Mouse (Mus musculus): ENCODE results near the gene Cphx2. TPM values are rescaled to one million over a fixed set of nuclear protein-coding genes. Genes with fewer than 3 reads are reported as not detected.
"Not testable (repeated sequence)": the region's sequence is repeated elsewhere in the genome, so short reads cannot be mapped to it uniquely, and the experiment has no call there.

Cphx2 gene
- polyA plus RNA-seq (2017; shearing (Covaris generic)), result not detected

DNA sequence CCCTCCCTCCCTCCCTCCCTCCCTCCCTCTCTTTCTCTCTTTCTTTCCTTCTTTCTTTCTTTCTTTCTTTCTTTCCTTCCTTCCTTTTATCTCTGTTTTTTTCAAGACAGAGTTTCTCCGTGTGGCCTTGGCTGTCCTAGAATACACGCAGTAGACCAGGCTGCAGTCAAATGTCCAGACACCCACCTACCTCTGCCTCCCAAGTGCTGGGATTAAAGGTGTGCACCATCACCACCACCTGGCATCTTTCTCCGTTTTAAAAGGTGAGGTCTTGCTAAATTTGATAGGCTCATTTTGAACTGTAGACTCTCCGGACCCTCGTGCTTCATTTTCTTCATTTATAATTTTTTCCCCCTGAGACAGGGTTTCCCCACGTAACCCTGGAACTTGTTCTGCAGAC lies at the start of gene Cphx2:
Cphx2 (plus strand) TSS at position 301 of the 400 bp plus-strand sequence.
- not testable (repeated sequence) for ATAC-seq

DNA sequence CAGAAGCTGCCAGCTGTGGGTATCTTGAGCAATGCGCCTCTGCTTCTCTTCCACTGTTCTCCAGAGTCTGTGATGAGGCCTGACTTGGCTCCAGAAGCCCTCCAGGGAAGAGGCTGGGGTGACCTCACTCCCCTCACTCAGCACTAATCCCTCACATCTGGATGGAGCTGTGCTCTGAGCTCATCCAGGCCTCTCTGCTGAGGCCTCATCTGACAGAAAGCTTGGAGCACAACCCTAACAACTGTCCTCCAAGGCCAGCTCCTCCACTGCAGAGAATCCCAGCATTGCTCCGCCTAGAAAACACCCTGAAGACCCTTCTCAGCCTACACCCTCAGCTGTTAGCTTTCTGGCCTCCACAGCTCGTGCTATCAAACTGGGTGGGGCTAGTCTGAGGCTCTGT lies 47.0 kb upstream of the Cphx2 start:
- not testable (repeated sequence) for ATAC-seq

DNA sequence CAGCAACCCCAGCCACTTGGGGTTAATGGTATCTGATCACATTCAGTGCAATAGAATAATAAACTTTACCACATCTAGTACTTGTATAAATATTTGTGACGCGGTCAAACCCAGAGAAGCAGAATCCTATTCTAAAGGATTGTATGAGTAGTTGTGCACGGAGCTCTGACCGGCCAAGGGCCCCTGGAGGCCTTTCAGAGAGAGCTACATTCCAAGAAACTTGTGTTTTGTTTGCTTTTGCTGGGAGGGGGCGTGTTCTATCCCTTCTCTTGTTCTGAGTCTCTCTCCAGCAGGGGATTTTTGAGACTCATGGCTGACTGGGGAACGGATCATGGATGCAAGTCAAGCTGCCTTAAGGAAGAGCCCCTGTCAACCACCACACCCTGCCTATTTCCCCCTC lies 45.9 kb upstream of the Cphx2 start:
- ATAC-seq, result not testable (repeated sequence)

DNA sequence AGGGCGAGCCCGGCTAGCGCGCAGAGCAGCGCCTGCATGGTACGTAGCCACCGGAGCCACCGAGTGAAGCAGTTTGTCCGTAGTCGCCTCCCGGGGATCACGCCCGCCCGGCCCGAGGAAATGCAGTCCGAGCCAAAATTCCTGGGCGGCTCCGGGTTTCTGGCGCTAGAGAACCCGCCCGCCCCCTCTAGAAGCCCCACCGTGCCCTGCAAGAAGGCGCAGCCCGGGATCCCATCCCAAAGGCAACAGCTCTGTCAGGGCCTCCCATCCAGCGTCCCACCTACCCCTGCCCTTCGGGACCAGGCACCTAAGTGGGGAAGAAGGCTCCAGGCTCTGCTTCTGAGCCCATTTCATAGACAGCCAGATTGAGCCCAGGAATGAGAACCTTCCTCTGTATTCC lies 38.7 kb upstream of the Cphx2 start, which contains the start of gene Gm9780:
Gm9780 (minus strand) TSS at position 101 of the 400 bp plus-strand sequence.
- ATAC-seq, result not testable (repeated sequence)

DNA sequence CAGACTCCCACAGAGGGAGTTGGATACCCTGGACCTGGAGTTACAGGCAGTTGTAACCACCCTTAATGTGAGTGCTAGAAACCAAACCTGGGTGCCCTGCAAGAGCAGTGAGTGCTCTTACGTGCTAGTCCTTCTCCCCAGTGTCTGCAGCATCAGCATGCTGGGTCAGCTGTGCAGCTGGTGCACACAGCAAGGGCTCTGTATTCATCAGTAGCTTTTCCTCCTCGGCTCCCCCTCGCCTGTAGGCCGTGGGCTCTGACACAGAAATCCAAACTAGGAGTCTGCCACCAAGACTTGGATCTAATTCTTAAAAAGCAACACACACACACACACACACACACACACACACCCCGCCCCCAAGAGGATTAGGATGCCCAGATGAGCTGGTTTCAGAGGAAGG lies 36.3 kb upstream of the Cphx2 start:
- ATAC-seq, result not testable (repeated sequence)

DNA sequence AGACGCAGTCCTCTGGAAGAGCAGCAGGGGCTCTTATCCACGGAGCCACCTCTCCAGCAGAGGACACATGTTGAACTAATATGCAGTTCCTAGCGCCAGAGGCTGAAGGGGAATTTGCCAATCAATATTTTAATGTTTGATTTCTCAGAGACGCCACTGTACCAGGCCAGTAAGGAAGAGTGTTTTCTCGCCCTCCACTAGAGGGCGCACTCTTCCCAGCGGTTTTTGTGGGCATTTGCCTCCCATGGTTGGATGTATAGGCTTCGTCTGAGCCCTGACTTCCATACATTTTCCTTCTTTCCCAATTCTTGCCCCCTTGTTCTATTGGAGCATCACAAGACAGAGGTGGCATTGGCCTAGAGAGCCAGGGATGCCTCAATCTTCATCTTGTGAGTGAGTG lies 34.3 kb upstream of the Cphx2 start:
- not testable (repeated sequence) for ATAC-seq

DNA sequence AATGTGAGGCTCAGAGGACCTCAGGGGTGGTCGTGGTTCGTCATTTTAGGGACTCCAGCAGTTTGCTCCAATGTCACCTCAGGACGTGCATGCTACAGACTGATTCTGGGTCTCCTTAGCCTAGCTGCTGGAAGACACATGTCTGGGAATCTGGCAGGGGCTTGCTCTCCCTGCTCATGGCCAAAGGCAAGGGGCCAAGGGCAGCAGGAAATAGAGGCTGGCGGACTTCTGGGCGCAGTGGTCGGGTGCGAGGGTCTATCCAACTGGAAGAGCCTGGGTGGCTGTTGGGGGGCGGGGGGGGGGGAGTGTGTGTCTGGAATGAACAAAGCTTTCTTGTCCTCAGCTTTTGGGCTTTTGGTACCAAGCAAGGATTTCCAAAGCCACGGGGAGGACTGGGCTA lies 32.5 kb upstream of the Cphx2 start:
- ATAC-seq, result not testable (repeated sequence)

DNA sequence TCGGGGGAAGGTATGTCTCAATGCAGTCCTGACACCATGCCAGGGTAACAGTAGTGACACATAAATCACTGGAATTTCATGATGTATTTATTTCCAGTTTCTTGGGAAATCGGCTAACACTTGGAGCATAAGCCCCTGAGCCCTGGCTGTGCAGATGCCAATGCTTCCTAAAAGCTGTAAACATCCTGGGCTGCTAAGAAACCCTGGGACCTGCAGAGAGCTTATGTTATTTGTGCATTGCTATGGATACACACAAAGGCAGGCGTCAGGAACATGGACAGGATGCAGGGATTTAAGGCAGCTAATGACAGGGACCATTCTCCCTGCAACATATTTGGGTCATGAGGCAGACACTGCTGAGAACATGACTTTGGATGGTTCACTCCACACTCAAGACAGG lies 23.1 kb upstream of the Cphx2 start:
- ATAC-seq, result not testable (repeated sequence)

DNA sequence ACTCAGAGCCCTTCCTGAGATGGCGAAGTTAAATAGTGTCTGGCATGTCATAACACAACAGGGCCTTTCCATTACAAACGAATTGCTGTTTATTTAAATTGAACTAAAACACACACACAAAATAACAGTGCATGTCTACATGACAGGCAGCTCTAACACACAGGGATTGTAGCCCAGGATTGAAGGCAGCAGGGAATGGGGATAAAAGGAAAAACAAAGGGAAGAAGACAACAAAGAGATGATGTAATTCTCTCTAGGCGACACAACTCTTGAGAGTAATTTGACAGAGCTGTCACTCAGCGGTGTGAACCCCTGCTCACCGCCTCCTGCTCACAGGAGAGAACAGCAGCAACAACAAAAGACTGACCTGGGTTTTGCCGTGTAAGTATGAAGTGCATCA lies 22.0 kb upstream of the Cphx2 start:
- ATAC-seq, result not testable (repeated sequence)

DNA sequence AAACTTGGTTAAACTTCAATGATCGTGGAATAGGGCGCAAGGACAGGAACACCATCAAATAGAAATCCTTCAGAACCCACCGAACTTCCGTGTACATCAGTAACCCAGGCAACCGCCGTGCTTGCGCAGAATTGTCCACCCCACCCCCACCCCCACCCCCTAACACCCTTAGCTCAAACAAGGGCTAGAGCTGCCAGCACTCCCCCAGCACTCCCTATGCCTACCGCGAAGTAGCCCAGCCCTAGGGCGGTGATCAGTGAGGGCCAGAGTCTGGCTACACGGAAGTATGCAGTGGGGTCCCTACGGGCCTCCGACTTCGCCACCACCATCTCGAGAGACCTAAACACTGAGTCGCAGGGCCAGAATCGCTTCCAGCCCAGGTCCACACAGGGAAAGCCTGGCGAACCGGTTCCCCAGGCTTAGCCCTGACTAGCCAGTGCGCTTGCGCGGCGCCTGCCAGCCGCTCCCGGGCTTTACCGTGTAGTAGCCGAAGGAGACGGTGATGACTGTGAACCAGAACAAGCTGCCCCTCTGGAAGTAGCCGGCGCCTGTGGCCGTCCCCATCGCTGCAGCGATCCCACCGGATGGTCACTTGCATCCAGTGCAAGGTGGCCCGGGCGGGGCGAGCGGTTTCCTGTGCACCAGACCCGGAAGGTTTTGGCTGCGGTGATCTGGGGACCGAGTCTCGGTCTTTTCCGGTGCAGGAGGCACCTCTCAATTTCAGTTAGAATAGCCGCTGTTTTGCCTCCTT lies 14.6 kb upstream of the Cphx2 start:
- peak; percentile 51 for ATAC-seq

DNA sequence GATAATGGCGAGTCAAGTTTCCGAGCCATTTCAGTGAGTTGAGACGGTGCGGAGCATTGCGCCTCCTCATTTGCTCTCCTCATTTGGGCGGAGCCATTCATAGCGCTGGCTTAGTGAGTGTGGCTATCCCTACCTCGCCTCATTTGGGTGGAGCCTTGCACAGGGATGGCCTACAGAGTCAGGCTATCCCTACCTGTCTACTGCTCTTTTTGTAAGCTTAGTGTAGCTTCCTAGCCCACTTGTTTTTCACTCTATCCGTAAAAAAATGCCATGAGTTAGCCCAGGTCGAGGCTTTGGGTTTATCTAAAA lies 14.0 kb upstream of the Cphx2 start, which contains the start of gene Tmem254c:
Tmem254c (minus strand) TSS at position 31 of the 309 bp plus-strand sequence.
- ATAC-seq, result peak; percentile 81

DNA sequence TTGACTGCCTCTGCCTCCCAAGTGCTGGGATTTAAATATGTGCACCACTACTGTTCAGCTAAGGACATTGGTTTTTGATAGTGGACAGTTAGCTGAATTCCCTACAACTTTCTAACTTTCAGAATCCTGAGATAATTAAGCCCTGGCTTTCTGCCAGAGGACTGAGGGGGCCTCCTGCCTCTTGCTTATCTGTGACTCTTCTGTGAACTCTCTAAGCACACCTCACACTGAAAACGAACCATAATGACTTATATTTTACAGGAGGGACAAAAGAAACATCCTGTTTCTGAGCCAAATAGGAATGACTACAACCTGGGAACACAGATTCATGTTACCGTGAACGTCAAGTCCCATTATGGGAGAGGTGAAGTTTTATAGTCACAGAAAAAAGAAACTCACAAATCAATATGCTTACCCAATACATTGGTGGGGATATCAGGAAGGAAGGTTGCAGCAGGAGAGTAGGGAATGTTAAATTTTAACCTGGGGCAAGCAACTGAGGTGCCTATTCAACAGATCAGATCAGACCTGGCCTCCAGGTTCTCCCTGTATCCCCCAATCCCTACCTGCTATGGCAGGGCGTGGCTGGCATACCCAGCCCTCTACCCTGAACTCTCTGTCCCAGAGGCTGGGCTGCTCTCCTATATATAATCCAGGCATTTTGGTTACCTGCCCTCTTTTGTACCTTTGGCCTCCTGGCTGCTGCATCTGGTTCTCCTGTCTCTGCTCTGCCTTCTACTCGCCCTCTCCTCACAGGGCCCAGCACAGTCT lies 4.5 kb upstream of the Cphx2 start:
- ATAC-seq, result not testable (repeated sequence)

DNA sequence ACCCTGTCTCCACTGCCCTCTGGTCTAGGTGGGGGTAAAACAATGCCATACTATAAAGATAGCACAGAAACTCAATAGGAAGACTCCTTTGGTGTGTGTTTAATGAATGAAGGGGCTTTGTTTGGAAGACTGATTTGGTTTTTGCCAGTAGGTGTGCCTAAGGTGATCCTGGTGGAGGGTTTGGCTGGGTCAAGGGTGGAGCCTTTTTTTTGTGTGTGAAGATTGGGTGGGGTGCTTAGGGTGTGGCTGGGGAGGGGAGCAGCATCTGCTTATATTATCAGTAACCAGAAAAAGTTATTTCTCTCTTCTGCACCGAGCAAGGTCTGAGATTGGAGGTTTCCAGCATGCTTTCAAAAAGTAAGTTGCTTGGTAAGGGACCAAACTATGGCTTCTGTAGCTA lies 681 bp downstream of the Cphx2 start, which contains the start of gene Cphx3:
Cphx3 (plus strand) TSS at position 301 of the 400 bp plus-strand sequence.
- ATAC-seq, result not testable (repeated sequence)

DNA sequence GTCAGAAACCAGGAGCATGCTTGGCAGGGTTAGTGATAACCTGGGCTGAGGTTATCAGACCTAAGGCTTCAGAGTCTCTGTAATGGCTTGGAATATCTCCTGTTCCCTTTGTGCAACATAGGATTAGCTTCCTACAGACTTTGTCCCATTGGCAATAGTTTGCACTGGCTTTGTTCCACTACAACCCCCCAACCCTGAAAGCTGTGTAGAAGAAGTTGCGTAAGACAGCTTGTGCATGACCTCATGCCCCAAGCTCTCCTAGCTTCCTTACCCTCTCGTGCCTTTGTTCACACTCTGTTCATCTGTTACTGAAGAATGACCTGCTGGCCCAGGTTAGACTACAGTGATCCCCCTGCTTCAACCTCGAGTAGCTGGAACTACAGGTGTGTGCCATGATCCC lies 16.3 kb downstream of the Cphx2 start:
- not testable (repeated sequence) for ATAC-seq

DNA sequence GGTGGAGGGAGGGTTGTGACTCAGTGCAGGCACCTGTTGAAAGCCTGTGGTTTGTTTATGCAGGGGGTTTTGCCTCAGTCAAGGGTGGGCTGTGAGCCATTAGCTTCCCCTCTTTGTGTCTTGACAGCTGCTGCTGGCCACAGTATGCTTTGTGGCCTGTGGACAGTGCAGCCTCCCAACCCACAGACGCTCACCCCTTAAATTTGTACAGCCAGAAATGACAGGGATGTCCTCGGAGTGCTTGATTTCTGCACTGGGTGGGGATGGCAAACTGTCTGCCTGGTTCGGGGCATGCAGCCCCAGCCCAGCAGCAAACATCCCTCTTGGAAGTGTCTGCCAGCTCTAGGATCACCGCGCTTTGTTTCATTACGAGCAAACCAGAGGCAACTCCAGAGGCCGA lies 36.8 kb downstream of the Cphx2 start, which contains the start of gene Duxbl2:
Duxbl2 (plus strand) TSS at position 200 of the 400 bp plus-strand sequence.
- not testable (repeated sequence) for ATAC-seq

DNA sequence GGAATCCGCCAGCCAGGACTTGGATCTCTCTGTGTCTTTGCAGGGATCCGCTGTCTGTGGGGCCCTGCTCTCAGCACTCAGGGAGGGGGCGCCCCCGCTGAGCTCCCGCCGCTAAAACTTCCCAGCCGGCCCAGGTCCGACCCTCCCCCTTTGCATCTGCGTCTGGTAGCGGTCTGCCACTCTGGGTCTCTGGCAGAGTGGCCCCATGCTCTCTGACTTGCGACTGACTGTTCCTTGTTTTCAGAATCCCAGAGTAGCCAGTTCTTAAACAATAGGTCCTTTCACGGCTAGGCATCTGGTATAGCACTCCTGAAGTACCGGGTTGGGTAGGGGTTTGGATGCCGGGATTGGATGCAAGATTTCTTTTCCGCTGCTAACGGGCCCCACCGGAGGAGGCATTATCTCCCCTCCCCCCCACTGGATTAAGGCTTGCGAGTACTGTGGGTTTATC lies 37.3 kb downstream of the Cphx2 start:
- ATAC-seq, result not testable (repeated sequence)

DNA sequence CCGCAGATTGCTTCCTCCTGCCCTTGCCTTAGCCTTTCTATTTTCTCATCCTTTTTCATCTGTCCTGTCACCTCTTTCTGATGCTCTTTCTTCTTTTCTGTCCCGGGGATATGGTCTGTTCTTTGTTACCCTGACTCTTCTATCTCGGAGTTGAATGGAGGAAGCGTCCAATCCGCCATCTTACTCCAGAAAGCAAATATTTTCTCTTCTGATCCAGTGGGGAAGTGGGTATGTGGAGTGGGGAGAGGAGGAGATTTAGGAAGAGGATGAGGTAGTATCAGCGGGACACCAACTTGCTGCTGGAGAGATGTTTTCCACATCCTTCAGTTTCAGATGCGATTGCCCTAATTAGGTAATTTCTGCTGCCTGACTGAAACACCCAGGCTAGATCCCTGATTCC lies 37.8 kb downstream of the Cphx2 start:
- not testable (repeated sequence) for ATAC-seq

Other genes with a start within 250 kb of the Cphx2 start
- gene Anxa11, start 239.4 kb upstream of the Cphx2 start, polyA plus RNA-seq (2017; shearing (Covaris generic)), result 10 to 100 TPM; 60.6 to 78.5 TPM
- gene Plac9a, start 178.4 kb upstream of the Cphx2 start, polyA plus RNA-seq (2017; shearing (Covaris generic)), result not detected
- gene Tmem254a, start 153.8 kb upstream of the Cphx2 start, polyA plus RNA-seq (2017; shearing (Covaris generic)), result 1 to 10 TPM; 2.9 to 3.0 TPM
- not detected for gene Cphx1, start 143.2 kb upstream of the Cphx2 start, polyA plus RNA-seq (2017; shearing (Covaris generic))
- not detected for gene Duxbl1, start 102.9 kb upstream of the Cphx2 start, polyA plus RNA-seq (2017; shearing (Covaris generic))
- not detected for gene Gm9780, start 38.8 kb upstream of the Cphx2 start, polyA plus RNA-seq (2017; shearing (Covaris generic))
- gene Tmem254c, start 14.2 kb upstream of the Cphx2 start, polyA plus RNA-seq (2017; shearing (Covaris generic)), result 10 to 100 TPM; 59.9 to 60.0 TPM
- not detected for gene Cphx3, start 781 bp downstream of the Cphx2 start, polyA plus RNA-seq (2017; shearing (Covaris generic))
- not detected for gene Duxbl2, start 36.8 kb downstream of the Cphx2 start, polyA plus RNA-seq (2017; shearing (Covaris generic))
- not detected for gene Plac9b, start 101.0 kb downstream of the Cphx2 start, polyA plus RNA-seq (2017; shearing (Covaris generic))
- gene Tmem254b, start 125.5 kb downstream of the Cphx2 start, polyA plus RNA-seq (2017; shearing (Covaris generic)), result 10 to 100 TPM in 1 of 2 experiments, 1 to 10 TPM in 1; 6.6 to 17.9 TPM
- gene Duxbl3, start 176.4 kb downstream of the Cphx2 start, polyA plus RNA-seq (2017; shearing (Covaris generic)), result not detected